Mouse (Mus musculus) hindlimb bud, embryonic 11.5 days (tissue): ENCODE measurements around the gene Cwc22.

Source experiments
- DNase-seq: peaks from one replicate; pipeline ENCODE4 v3.0.0-alpha.2; 2012; ENCODE audit warnings: low read depth, low spot score; ENCODE audit errors: extremely low spot score

Cwc22 gene

GRCm38 (mm10) chr2:77925997-77926396 is 20.2 kb downstream of the Cwc22 start:
- DNase-seq = no peak

GRCm38 (mm10) chr2:77925187-77925924 is 20.8 kb downstream of the Cwc22 start:
- no peak for DNase-seq

GRCm38 (mm10) chr2:77924003-77924402 is 22.2 kb downstream of the Cwc22 start:
- no peak for DNase-seq

GRCm38 (mm10) chr2:77923182-77923581 is 23.0 kb downstream of the Cwc22 start:
- DNase-seq = no peak

GRCm38 (mm10) chr2:77921307-77921706 is 24.9 kb downstream of the Cwc22 start:
- no peak for DNase-seq

GRCm38 (mm10) chr2:77920621-77921020 is 25.6 kb downstream of the Cwc22 start:
- no peak for DNase-seq

- no peak for DNase-seq
Observed at GRCm38 (mm10) chr2:77918474-77918873, 27.7 kb downstream of the Cwc22 start.

- DNase-seq = no peak
Observed at GRCm38 (mm10) chr2:77918006-77918405, 28.2 kb downstream of the Cwc22 start.

- DNase-seq = no peak
Observed at GRCm38 (mm10) chr2:77917360-77917734, 28.8 kb downstream of the Cwc22 start.

GRCm38 (mm10) chr2:77916586-77917359 is 29.4 kb downstream of the Cwc22 start:
- DNase-seq = no peak

GRCm38 (mm10) chr2:77915187-77915586 is 31.0 kb downstream of the Cwc22 start:
- no peak for DNase-seq

GRCm38 (mm10) chr2:77913628-77914027 is 32.5 kb downstream of the Cwc22 start:
- DNase-seq = no peak

GRCm38 (mm10) chr2:77912197-77912596 is 34.0 kb downstream of the Cwc22 start:
- DNase-seq = no peak

GRCm38 (mm10) chr2:77911452-77911851 is 34.7 kb downstream of the Cwc22 start:
- no peak for DNase-seq

GRCm38 (mm10) chr2:77910216-77910615 is 36.0 kb downstream of the Cwc22 start:
- no peak for DNase-seq

- DNase-seq = no peak
Observed at GRCm38 (mm10) chr2:77907164-77907563, 39.0 kb downstream of the Cwc22 start.

- no peak for DNase-seq
Observed at GRCm38 (mm10) chr2:77905023-77905422, 41.2 kb downstream of the Cwc22 start.

- DNase-seq = no peak
Observed at GRCm38 (mm10) chr2:77904495-77904894, 41.7 kb downstream of the Cwc22 start.

GRCm38 (mm10) chr2:77903979-77904378 is 42.2 kb downstream of the Cwc22 start:
- no peak for DNase-seq

- no peak for DNase-seq
Observed at GRCm38 (mm10) chr2:77903098-77903497, 43.1 kb downstream of the Cwc22 start.

GRCm38 (mm10) chr2:77901269-77901668 is 44.9 kb downstream of the Cwc22 start:
- DNase-seq = no peak

- no peak for DNase-seq
Observed at GRCm38 (mm10) chr2:77900741-77901140, 45.4 kb downstream of the Cwc22 start.
